Mouse (Mus musculus) c-Kit-negative CD71-positive TER-119-positive erythroid progenitor cells, embryonic 14.5 days (primary cell): Measurements from ENCODE around the gene Jakmip3.

ENCODE experiments used
- DNase-seq: peaks from one replicate; pipeline ENCODE4 v3.0.0-alpha.2; 2013; ENCODE audit warnings: low read depth, low spot score

The Jakmip3 gene

GRCm38 (mm10) chr7:139096399-139096798 is 155.9 kb downstream of the Jakmip3 start:
- DNase-seq, result no peak

- DNase-seq, result no peak
Measured at GRCm38 (mm10) chr7:139100531-139101095, 160.1 kb downstream of the Jakmip3 start.

GRCm38 (mm10) chr7:139101286-139101804 is 160.8 kb downstream of the Jakmip3 start:
- no peak for DNase-seq

GRCm38 (mm10) chr7:139101826-139102225 is 161.3 kb downstream of the Jakmip3 start:
- DNase-seq, result no peak

GRCm38 (mm10) chr7:139103960-139104381 is 163.4 kb downstream of the Jakmip3 start:
- DNase-seq, result no peak

- no peak for DNase-seq
Measured at GRCm38 (mm10) chr7:139105076-139105475, 164.5 kb downstream of the Jakmip3 start.

- no peak for DNase-seq
Measured at GRCm38 (mm10) chr7:139105705-139106104, 165.2 kb downstream of the Jakmip3 start.

- no peak for DNase-seq
Measured at GRCm38 (mm10) chr7:139107908-139108650, 167.5 kb downstream of the Jakmip3 start.

GRCm38 (mm10) chr7:139119152-139119774 is 178.7 kb downstream of the Jakmip3 start:
- no peak for DNase-seq

GRCm38 (mm10) chr7:139119775-139120153 is 179.2 kb downstream of the Jakmip3 start:
- no peak for DNase-seq

GRCm38 (mm10) chr7:139125881-139126280 is 185.4 kb downstream of the Jakmip3 start:
- no peak for DNase-seq

GRCm38 (mm10) chr7:139126549-139126948 is 186.0 kb downstream of the Jakmip3 start:
- DNase-seq, result no peak

- DNase-seq, result no peak
Measured at GRCm38 (mm10) chr7:139128994-139129393, 188.5 kb downstream of the Jakmip3 start.

GRCm38 (mm10) chr7:139130361-139130760 is 189.8 kb downstream of the Jakmip3 start:
- DNase-seq, result no peak

GRCm38 (mm10) chr7:139131538-139131937 is 191.0 kb downstream of the Jakmip3 start:
- DNase-seq, result no peak

GRCm38 (mm10) chr7:139133446-139133845 is 192.9 kb downstream of the Jakmip3 start:
- no peak for DNase-seq
